Mouse (Mus musculus) spleen, adult 12 weeks (tissue): ENCODE measurements around the gene Fuom.
"Not testable (repeated sequence)": the region's sequence is repeated elsewhere in the genome, so short reads cannot be mapped to it uniquely, and the experiment has no call there.

ENCODE experiments used
- DNase-seq: peaks from one replicate; pipeline ENCODE4 v3.0.0; 2022; ENCODE audit warnings: low spot score

Fuom gene

GRCm38 (mm10) chr7:140101993-140102860 is at the start of gene Fuom:
Fuom (minus strand) TSS chr7:140102441.
- peak; percentile 50 for DNase-seq

GRCm38 (mm10) chr7:140144550-140144949 is 42.3 kb upstream of the Fuom start:
- no peak for DNase-seq

- DNase-seq = peak; percentile 31
Measured at GRCm38 (mm10) chr7:140141350-140141749, 39.1 kb upstream of the Fuom start.

- no peak for DNase-seq
Measured at GRCm38 (mm10) chr7:140138021-140138310, 35.7 kb upstream of the Fuom start.

- DNase-seq = peak; percentile 90
Measured at GRCm38 (mm10) chr7:140137135-140138020, 35.1 kb upstream of the Fuom start, which contains the start of gene Mtg1. Mtg1 (plus strand) TSS chr7:140137564.

- no peak for DNase-seq
Measured at GRCm38 (mm10) chr7:140135106-140135770, 33.0 kb upstream of the Fuom start.

- DNase-seq = not testable (repeated sequence)
Measured at GRCm38 (mm10) chr7:140134033-140134432, 31.8 kb upstream of the Fuom start.

GRCm38 (mm10) chr7:140132184-140132583 is 29.9 kb upstream of the Fuom start:
- not testable (repeated sequence) for DNase-seq

- DNase-seq = no peak
Measured at GRCm38 (mm10) chr7:140127911-140128310, 25.7 kb upstream of the Fuom start.

GRCm38 (mm10) chr7:140126934-140127333 is 24.7 kb upstream of the Fuom start:
- no peak for DNase-seq

- DNase-seq = no peak
Measured at GRCm38 (mm10) chr7:140126022-140126350, 23.7 kb upstream of the Fuom start.

GRCm38 (mm10) chr7:140125278-140126021 is 23.2 kb upstream of the Fuom start:
- DNase-seq = peak; percentile 83

GRCm38 (mm10) chr7:140124382-140124781 is 22.1 kb upstream of the Fuom start:
- no peak for DNase-seq

GRCm38 (mm10) chr7:140122765-140123164 is 20.5 kb upstream of the Fuom start:
- no peak for DNase-seq

- DNase-seq = no peak
Measured at GRCm38 (mm10) chr7:140121338-140121910, 19.2 kb upstream of the Fuom start.

- DNase-seq = no peak
Measured at GRCm38 (mm10) chr7:140120484-140120883, 18.2 kb upstream of the Fuom start.

GRCm38 (mm10) chr7:140116329-140117054 is 14.3 kb upstream of the Fuom start, which contains the start of gene Echs1:
Echs1 (minus strand) TSS chr7:140116476.
- peak; percentile 82 for DNase-seq

- peak; percentile 2 for DNase-seq
Measured at GRCm38 (mm10) chr7:140115583-140116328, 13.5 kb upstream of the Fuom start, which contains the start of gene Paox. Paox (plus strand) TSS chr7:140115799.

GRCm38 (mm10) chr7:140111943-140112342 is 9.7 kb upstream of the Fuom start:
- no peak for DNase-seq

GRCm38 (mm10) chr7:140104009-140104408 is 1.8 kb upstream of the Fuom start:
- DNase-seq = no peak
